Mouse (Mus musculus): ENCODE measurements around the gene Gna12. TPM values are rescaled to one million over a fixed set of nuclear protein-coding genes. Genes with fewer than 3 reads are reported as not detected.

Gene Gna12
- polyA plus RNA-seq, 1 experiment: 36.2 TPM

DNA sequence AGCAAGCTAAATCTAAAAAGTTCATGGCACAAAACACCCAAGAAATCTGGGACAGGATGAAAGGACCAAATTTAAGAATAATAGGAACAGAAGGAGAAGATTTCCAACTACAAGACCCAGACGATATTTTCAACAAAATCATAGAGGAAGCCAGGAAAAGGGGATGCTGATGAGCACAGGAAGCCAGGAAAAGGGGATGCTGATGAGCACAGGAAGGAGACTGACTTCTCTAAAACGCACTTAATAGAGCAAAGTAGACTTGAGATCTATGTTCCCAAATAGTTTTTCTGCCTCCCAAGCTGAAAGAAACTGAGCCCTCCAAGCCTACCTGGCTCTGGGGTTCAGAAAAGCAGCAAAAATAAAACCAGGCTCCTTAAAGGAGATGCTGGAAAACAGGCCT is 2.8 kb downstream of the Gna12 start:
- no peak for TF ChIP-seq CTCF (IDR thresholded peaks at IDR 0.05; ENCODE audit: control insufficient read depth, insufficient read depth, insufficient replicate concordance, low read depth, low read length)
- no peak for TF ChIP-seq POLR2A (IDR thresholded peaks at IDR 0.05; ENCODE audit: control insufficient read depth, low read depth, low read length)
- no peak overlapping the region for H3K4me3 ChIP-seq (ENCODE audit: control insufficient read depth, low read depth, low read length)

DNA sequence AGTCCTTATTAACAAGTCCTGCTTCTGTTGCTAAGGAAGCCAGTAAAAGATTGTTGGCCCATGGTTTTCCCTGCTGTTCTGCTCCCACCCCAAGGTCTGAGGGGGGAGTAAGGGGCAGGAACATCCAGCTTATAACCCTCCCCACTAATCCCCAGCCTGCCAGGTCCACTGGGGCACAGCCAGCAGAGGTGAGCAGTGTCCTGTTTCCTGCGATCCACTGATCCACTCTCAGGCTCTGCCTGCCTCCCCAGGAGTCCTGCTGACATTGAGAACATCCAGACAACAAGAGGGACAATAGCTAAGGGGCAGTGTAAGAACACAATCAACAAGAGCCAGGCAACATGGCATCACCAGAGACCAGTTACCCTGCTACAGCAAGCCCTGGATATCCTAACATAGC is 3.4 kb downstream of the Gna12 start:
- Histone ChIP-seq H3K36me3 (ENCODE audit: control insufficient read depth, insufficient read depth, low read length) (no peaks in the 10 kb centered on the region), H3K4me1 (ENCODE audit: control insufficient read depth, insufficient read depth, low read length) (peaks cover 10% of the 10 kb centered on the region), H3K27ac (ENCODE audit: control insufficient read depth, insufficient read depth, low read depth, low read length) (peak overlapping the region; percentile 7; the same call in 1 of the 2 replicates), H3K4me3 (ENCODE audit: control insufficient read depth, low read depth, low read length) (no peak overlapping the region), H3K27me3 (ENCODE audit: control insufficient read depth, insufficient read depth, low read length) (no peaks in the 10 kb centered on the region)
- TF ChIP-seq POLR2A (IDR thresholded peaks at IDR 0.05; ENCODE audit: control insufficient read depth, low read depth, low read length) (no peak), CTCF (IDR thresholded peaks at IDR 0.05; ENCODE audit: control insufficient read depth, insufficient read depth, insufficient replicate concordance, low read depth, low read length) (no peak)

More for the DNA sequence above, 2.8 kb downstream of the Gna12 start:
- Histone ChIP-seq H3K27ac (ENCODE audit: control insufficient read depth, insufficient read depth, low read depth, low read length) (peak overlapping the region; percentile 72; the same call in 1 of the 2 replicates), H3K4me1 (ENCODE audit: control insufficient read depth, insufficient read depth, low read length) (peaks cover 10% of the 10 kb centered on the region), H3K36me3 (ENCODE audit: control insufficient read depth, insufficient read depth, low read length) (no peaks in the 10 kb centered on the region), H3K27me3 (ENCODE audit: control insufficient read depth, insufficient read depth, low read length) (no peaks in the 10 kb centered on the region)

DNA sequence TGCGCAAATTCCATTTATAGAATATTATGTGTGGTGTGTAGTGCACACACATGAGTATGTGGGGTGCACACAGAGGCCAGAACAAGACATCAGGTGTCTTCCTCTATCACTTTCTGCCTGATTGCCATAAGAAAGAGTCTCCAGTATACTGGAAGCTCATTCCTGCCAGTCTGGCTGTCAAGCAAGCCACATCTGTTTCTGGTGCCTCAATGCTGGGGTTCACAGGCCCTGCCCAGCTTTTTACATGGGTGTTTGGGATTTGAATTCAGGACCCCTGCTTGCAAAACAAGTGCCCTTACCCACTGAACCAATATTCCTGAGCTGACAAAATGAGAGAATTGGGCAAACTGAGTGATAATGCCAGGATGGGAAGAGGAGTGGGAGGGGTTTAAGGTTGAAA is 4.1 kb downstream of the Gna12 start:
- Histone ChIP-seq H3K27me3 (ENCODE audit: control insufficient read depth, insufficient read depth, low read length) (no peaks in the 10 kb centered on the region), H3K27ac (ENCODE audit: control insufficient read depth, insufficient read depth, low read depth, low read length) (no peak overlapping the region), H3K4me1 (ENCODE audit: control insufficient read depth, insufficient read depth, low read length) (peaks cover 9% of the 10 kb centered on the region), H3K4me3 (ENCODE audit: control insufficient read depth, low read depth, low read length) (no peak overlapping the region), H3K36me3 (ENCODE audit: control insufficient read depth, insufficient read depth, low read length) (no peaks in the 10 kb centered on the region)
- TF ChIP-seq POLR2A (IDR thresholded peaks at IDR 0.05; ENCODE audit: control insufficient read depth, low read depth, low read length): no peak
- TF ChIP-seq CTCF (IDR thresholded peaks at IDR 0.05; ENCODE audit: control insufficient read depth, insufficient read depth, insufficient replicate concordance, low read depth, low read length): no peak

GRCm38 (mm10) chr5:140824126-140824525 is 6.1 kb downstream of the Gna12 start:
- no peak overlapping the region for H3K27ac ChIP-seq (ENCODE audit: control insufficient read depth, insufficient read depth, low read depth, low read length)
- no peak overlapping the region for H3K4me3 ChIP-seq (ENCODE audit: control insufficient read depth, low read depth, low read length)
- no peak for TF ChIP-seq POLR2A (IDR thresholded peaks at IDR 0.05; ENCODE audit: control insufficient read depth, low read depth, low read length)
- no peak for TF ChIP-seq CTCF (IDR thresholded peaks at IDR 0.05; ENCODE audit: control insufficient read depth, insufficient read depth, insufficient replicate concordance, low read depth, low read length)
- no peaks in the 10 kb centered on the region for H3K27me3 ChIP-seq (ENCODE audit: control insufficient read depth, insufficient read depth, low read length)
- H3K4me1 ChIP-seq (ENCODE audit: control insufficient read depth, insufficient read depth, low read length): peaks cover 8% of the 10 kb centered on the region
- H3K36me3 ChIP-seq (ENCODE audit: control insufficient read depth, insufficient read depth, low read length): no peaks in the 10 kb centered on the region

GRCm38 (mm10) chr5:140823386-140823785 is 6.8 kb downstream of the Gna12 start:
- no peak for TF ChIP-seq POLR2A (IDR thresholded peaks at IDR 0.05; ENCODE audit: control insufficient read depth, low read depth, low read length)
- no peak for TF ChIP-seq CTCF (IDR thresholded peaks at IDR 0.05; ENCODE audit: control insufficient read depth, insufficient read depth, insufficient replicate concordance, low read depth, low read length)
- Histone ChIP-seq H3K36me3 (ENCODE audit: control insufficient read depth, insufficient read depth, low read length) (no peaks in the 10 kb centered on the region), H3K27me3 (ENCODE audit: control insufficient read depth, insufficient read depth, low read length) (no peaks in the 10 kb centered on the region), H3K27ac (ENCODE audit: control insufficient read depth, insufficient read depth, low read depth, low read length) (no peak overlapping the region), H3K4me3 (ENCODE audit: control insufficient read depth, low read depth, low read length) (no peak overlapping the region), H3K4me1 (ENCODE audit: control insufficient read depth, insufficient read depth, low read length) (peaks cover 8% of the 10 kb centered on the region)

DNA sequence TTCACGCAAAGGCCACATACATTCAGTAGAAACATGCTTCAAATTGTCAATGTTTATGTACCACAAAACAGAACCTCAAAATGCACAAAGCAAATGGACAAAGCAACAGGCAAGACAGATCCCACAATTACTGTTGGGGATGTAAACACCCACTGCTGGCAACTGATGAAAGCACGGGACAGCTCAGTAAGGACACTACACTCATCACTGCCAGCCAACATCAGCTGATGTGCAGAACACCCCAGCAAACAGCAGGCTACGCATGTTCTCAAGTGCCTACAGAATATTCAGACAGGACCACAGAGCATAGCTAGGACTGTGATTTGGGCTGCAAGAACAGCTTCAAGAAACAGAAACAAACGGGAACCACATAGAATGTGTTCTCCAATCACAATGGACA is 8.3 kb downstream of the Gna12 start:
- Histone ChIP-seq H3K36me3 (ENCODE audit: control insufficient read depth, insufficient read depth, low read length) (no peaks in the 10 kb centered on the region), H3K4me1 (ENCODE audit: control insufficient read depth, insufficient read depth, low read length) (peaks cover 6% of the 10 kb centered on the region), H3K27ac (ENCODE audit: control insufficient read depth, insufficient read depth, low read depth, low read length) (no peak overlapping the region), H3K4me3 (ENCODE audit: control insufficient read depth, low read depth, low read length) (no peak overlapping the region), H3K27me3 (ENCODE audit: control insufficient read depth, insufficient read depth, low read length) (no peaks in the 10 kb centered on the region)
- TF ChIP-seq POLR2A (IDR thresholded peaks at IDR 0.05; ENCODE audit: control insufficient read depth, low read depth, low read length): no peak
- no peak for TF ChIP-seq CTCF (IDR thresholded peaks at IDR 0.05; ENCODE audit: control insufficient read depth, insufficient read depth, insufficient replicate concordance, low read depth, low read length)

GRCm38 (mm10) chr5:140820539-140820938 is 9.7 kb downstream of the Gna12 start:
- no peaks in the 10 kb centered on the region for H3K36me3 ChIP-seq (ENCODE audit: control insufficient read depth, insufficient read depth, low read length)
- TF ChIP-seq CTCF (IDR thresholded peaks at IDR 0.05; ENCODE audit: control insufficient read depth, insufficient read depth, insufficient replicate concordance, low read depth, low read length) (no peak), POLR2A (IDR thresholded peaks at IDR 0.05; ENCODE audit: control insufficient read depth, low read depth, low read length) (no peak)
- H3K4me3 ChIP-seq (ENCODE audit: control insufficient read depth, low read depth, low read length): no peak overlapping the region
- no peak overlapping the region for H3K27ac ChIP-seq (ENCODE audit: control insufficient read depth, insufficient read depth, low read depth, low read length)
- H3K27me3 ChIP-seq (ENCODE audit: control insufficient read depth, insufficient read depth, low read length): no peaks in the 10 kb centered on the region
- peaks cover 4% of the 10 kb centered on the region for H3K4me1 ChIP-seq (ENCODE audit: control insufficient read depth, insufficient read depth, low read length)

DNA sequence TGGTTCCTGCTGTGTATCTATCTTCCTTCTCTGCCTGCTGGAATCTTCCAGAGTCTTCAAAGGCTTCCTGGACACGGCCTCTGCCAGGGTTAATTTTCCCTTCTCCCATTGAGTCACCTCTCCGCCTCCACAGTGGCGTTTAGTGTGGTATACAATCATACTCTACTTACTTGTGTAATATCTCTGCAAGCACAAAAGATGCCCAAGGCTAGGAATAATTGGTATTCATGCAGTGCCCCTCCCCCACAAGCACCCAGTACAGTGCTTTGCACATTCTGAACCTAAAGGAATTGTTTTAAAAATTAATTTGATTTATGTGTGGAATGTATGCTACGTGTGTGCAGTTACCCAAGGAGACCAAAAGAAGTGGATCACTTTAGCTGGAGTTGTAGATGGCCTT is 10.6 kb downstream of the Gna12 start:
- no peak overlapping the region for H3K27ac ChIP-seq (ENCODE audit: control insufficient read depth, insufficient read depth, low read depth, low read length)
- H3K36me3 ChIP-seq (ENCODE audit: control insufficient read depth, insufficient read depth, low read length): no peaks in the 10 kb centered on the region
- no peaks in the 10 kb centered on the region for H3K27me3 ChIP-seq (ENCODE audit: control insufficient read depth, insufficient read depth, low read length)
- no peak overlapping the region for H3K4me3 ChIP-seq (ENCODE audit: control insufficient read depth, low read depth, low read length)
- TF ChIP-seq POLR2A (IDR thresholded peaks at IDR 0.05; ENCODE audit: control insufficient read depth, low read depth, low read length): no peak
- TF ChIP-seq CTCF (IDR thresholded peaks at IDR 0.05; ENCODE audit: control insufficient read depth, insufficient read depth, insufficient replicate concordance, low read depth, low read length): no peak
- peaks cover 4% of the 10 kb centered on the region for H3K4me1 ChIP-seq (ENCODE audit: control insufficient read depth, insufficient read depth, low read length)

Measured in testis, adult 2 months (tissue).